Mouse (Mus musculus): ENCODE measurements at regions not wholly inside any gene's neighbourhood (a gene's known extent, or its start where the extent isn't known, plus 50 kb on each side); places are given as distances from the start of the nearest gene placed in this dataset.

- no peak for ATAC-seq (replicated peaks; ENCODE audit: low FRiP score)
- Histone ChIP-seq H3K4me2 (ENCODE audit: low read depth, low read length, severe bottlenecking) (no peak overlapping the region), H3K36me3 (ENCODE audit: control insufficient read depth, insufficient read depth, low read length) (no peaks in the 10 kb centered on the region), H3K4me1 (replicated peaks; ENCODE audit: control insufficient read depth, insufficient read depth, low read length) (no peaks in the 10 kb centered on the region), H3K9me3 (ENCODE audit: control insufficient read depth, low read length) (no peaks in the 10 kb centered on the region), H3K27ac (ENCODE audit: low read depth, low read length) (no peak overlapping the region), H3K27me3 (ENCODE audit: control insufficient read depth, insufficient read depth, low read length) (no peaks in the 10 kb centered on the region), H3K9ac (ENCODE audit: low read length) (no peak overlapping the region), H3K4me3 (ENCODE audit: low read depth, low read length) (no peak overlapping the region)
- 87% methylated on average over 3 of the region's 3 CpGs for WGBS
- DNase-seq (ENCODE audit: low spot score) = no peak
Observed at GRCm38 (mm10) chr12:73491370-73491769, 54.8 kb downstream of the Tmem30b start.

- no peak overlapping the region for H3K4me3 ChIP-seq (ENCODE audit: low read depth, low read length)
- ATAC-seq (replicated peaks; ENCODE audit: low FRiP score) = no peak
- no peaks in the 10 kb centered on the region for H3K9me3 ChIP-seq (ENCODE audit: control insufficient read depth, low read length)
- 89% methylated on average over 2 of the region's 2 CpGs for WGBS
- H3K9ac ChIP-seq (ENCODE audit: low read length) = no peak overlapping the region
- no peak overlapping the region for H3K27ac ChIP-seq (ENCODE audit: low read depth, low read length)
- H3K27me3 ChIP-seq (ENCODE audit: control insufficient read depth, insufficient read depth, low read length) = no peaks in the 10 kb centered on the region
- H3K36me3 ChIP-seq (ENCODE audit: control insufficient read depth, insufficient read depth, low read length) = no peaks in the 10 kb centered on the region
- H3K4me2 ChIP-seq (ENCODE audit: low read depth, low read length, severe bottlenecking) = no peak overlapping the region
- no peaks in the 10 kb centered on the region for H3K4me1 ChIP-seq (replicated peaks; ENCODE audit: control insufficient read depth, insufficient read depth, low read length)
- no peak for DNase-seq (ENCODE audit: low spot score)
Observed at GRCm38 (mm10) chr12:73482858-73483257, 63.3 kb downstream of the Tmem30b start.

GRCm38 (mm10) chr12:73482275-73482674 lies 63.9 kb downstream of the Tmem30b start:
- Histone ChIP-seq H3K9me3 (ENCODE audit: control insufficient read depth, low read length) (no peaks in the 10 kb centered on the region), H3K27ac (ENCODE audit: low read depth, low read length) (no peak overlapping the region), H3K9ac (ENCODE audit: low read length) (no peak overlapping the region), H3K4me3 (ENCODE audit: low read depth, low read length) (no peak overlapping the region), H3K27me3 (ENCODE audit: control insufficient read depth, insufficient read depth, low read length) (no peaks in the 10 kb centered on the region), H3K4me2 (ENCODE audit: low read depth, low read length, severe bottlenecking) (no peak overlapping the region), H3K4me1 (replicated peaks; ENCODE audit: control insufficient read depth, insufficient read depth, low read length) (no peaks in the 10 kb centered on the region), H3K36me3 (ENCODE audit: control insufficient read depth, insufficient read depth, low read length) (no peaks in the 10 kb centered on the region)
- ATAC-seq (replicated peaks; ENCODE audit: low FRiP score) (no peak), DNase-seq (ENCODE audit: low spot score) (no peak)
- WGBS = 92% methylated on average over 6 of the region's 6 CpGs

GRCm38 (mm10) chr12:73481705-73482104 lies 64.5 kb downstream of the Tmem30b start:
- 91% methylated on average over 3 of the region's 3 CpGs for WGBS
- no peaks in the 10 kb centered on the region for H3K27me3 ChIP-seq (ENCODE audit: control insufficient read depth, insufficient read depth, low read length)
- no peaks in the 10 kb centered on the region for H3K36me3 ChIP-seq (ENCODE audit: control insufficient read depth, insufficient read depth, low read length)
- ATAC-seq (replicated peaks; ENCODE audit: low FRiP score) (no peak), DNase-seq (ENCODE audit: low spot score) (no peak)
- no peaks in the 10 kb centered on the region for H3K4me1 ChIP-seq (replicated peaks; ENCODE audit: control insufficient read depth, insufficient read depth, low read length)
- H3K9ac ChIP-seq (ENCODE audit: low read length) = no peak overlapping the region
- H3K27ac ChIP-seq (ENCODE audit: low read depth, low read length) = no peak overlapping the region
- no peaks in the 10 kb centered on the region for H3K9me3 ChIP-seq (ENCODE audit: control insufficient read depth, low read length)
- H3K4me3 ChIP-seq (ENCODE audit: low read depth, low read length) = no peak overlapping the region
- H3K4me2 ChIP-seq (ENCODE audit: low read depth, low read length, severe bottlenecking) = no peak overlapping the region

- no peak overlapping the region for H3K9ac ChIP-seq (ENCODE audit: low read length)
- 92% methylated on average over 6 of the region's 6 CpGs for WGBS
Observed at GRCm38 (mm10) chr12:73481165-73481564, 65.0 kb downstream of the Tmem30b start.

GRCm38 (mm10) chr12:73480610-73480971 lies 65.6 kb downstream of the Tmem30b start:
- WGBS = 96% methylated on average over 6 of the region's 6 CpGs
- Histone ChIP-seq H3K4me1 (replicated peaks; ENCODE audit: control insufficient read depth, insufficient read depth, low read length) (no peaks in the 10 kb centered on the region), H3K36me3 (ENCODE audit: control insufficient read depth, insufficient read depth, low read length) (no peaks in the 10 kb centered on the region), H3K27me3 (ENCODE audit: control insufficient read depth, insufficient read depth, low read length) (no peaks in the 10 kb centered on the region), H3K4me3 (ENCODE audit: low read depth, low read length) (no peak overlapping the region), H3K9ac (ENCODE audit: low read length) (no peak overlapping the region), H3K9me3 (ENCODE audit: control insufficient read depth, low read length) (no peaks in the 10 kb centered on the region), H3K27ac (ENCODE audit: low read depth, low read length) (no peak overlapping the region), H3K4me2 (ENCODE audit: low read depth, low read length, severe bottlenecking) (no peak overlapping the region)
- no peak for ATAC-seq (replicated peaks; ENCODE audit: low FRiP score)
- DNase-seq (ENCODE audit: low spot score) = no peak

More at GRCm38 (mm10) chr12:73481165-73481564, 65.0 kb downstream of the Tmem30b start:
- H3K4me2 ChIP-seq (ENCODE audit: low read depth, low read length, severe bottlenecking) = no peak overlapping the region
- no peaks in the 10 kb centered on the region for H3K36me3 ChIP-seq (ENCODE audit: control insufficient read depth, insufficient read depth, low read length)
- H3K4me3 ChIP-seq (ENCODE audit: low read depth, low read length) = no peak overlapping the region
- no peak for ATAC-seq (replicated peaks; ENCODE audit: low FRiP score)
- H3K9me3 ChIP-seq (ENCODE audit: control insufficient read depth, low read length) = no peaks in the 10 kb centered on the region
- H3K27me3 ChIP-seq (ENCODE audit: control insufficient read depth, insufficient read depth, low read length) = no peaks in the 10 kb centered on the region
- DNase-seq (ENCODE audit: low spot score) = no peak
- H3K4me1 ChIP-seq (replicated peaks; ENCODE audit: control insufficient read depth, insufficient read depth, low read length) = no peaks in the 10 kb centered on the region
- H3K27ac ChIP-seq (ENCODE audit: low read depth, low read length) = no peak overlapping the region

- H3K27ac ChIP-seq (ENCODE audit: low read depth, low read length) = no peak overlapping the region
- no peak overlapping the region for H3K4me2 ChIP-seq (ENCODE audit: low read depth, low read length, severe bottlenecking)
- H3K4me1 ChIP-seq (replicated peaks; ENCODE audit: control insufficient read depth, insufficient read depth, low read length) = no peaks in the 10 kb centered on the region
- H3K9me3 ChIP-seq (ENCODE audit: control insufficient read depth, low read length) = no peaks in the 10 kb centered on the region
- H3K27me3 ChIP-seq (ENCODE audit: control insufficient read depth, insufficient read depth, low read length) = no peaks in the 10 kb centered on the region
- no peak overlapping the region for H3K9ac ChIP-seq (ENCODE audit: low read length)
- DNase-seq (ENCODE audit: low spot score) = no peak
- H3K36me3 ChIP-seq (ENCODE audit: control insufficient read depth, insufficient read depth, low read length) = no peaks in the 10 kb centered on the region
- no peak overlapping the region for H3K4me3 ChIP-seq (ENCODE audit: low read depth, low read length)
- no peak for ATAC-seq (replicated peaks; ENCODE audit: low FRiP score)
- 92% methylated on average over 15 of the region's 15 CpGs for WGBS
Observed at GRCm38 (mm10) chr12:73479932-73480609, 66.1 kb downstream of the Tmem30b start.

- Histone ChIP-seq H3K4me3 (ENCODE audit: low read depth, low read length) (no peak overlapping the region), H3K9me3 (ENCODE audit: control insufficient read depth, low read length) (no peaks in the 10 kb centered on the region), H3K27ac (ENCODE audit: low read depth, low read length) (no peak overlapping the region), H3K4me2 (ENCODE audit: low read depth, low read length, severe bottlenecking) (no peak overlapping the region), H3K9ac (ENCODE audit: low read length) (no peak overlapping the region), H3K4me1 (replicated peaks; ENCODE audit: control insufficient read depth, insufficient read depth, low read length) (no peaks in the 10 kb centered on the region), H3K27me3 (ENCODE audit: control insufficient read depth, insufficient read depth, low read length) (no peaks in the 10 kb centered on the region), H3K36me3 (ENCODE audit: control insufficient read depth, insufficient read depth, low read length) (no peaks in the 10 kb centered on the region)
- no peak for ATAC-seq (replicated peaks; ENCODE audit: low FRiP score)
- DNase-seq (ENCODE audit: low spot score) = no peak
- WGBS = 83% methylated on average over 4 of the region's 4 CpGs
Observed at GRCm38 (mm10) chr12:73478641-73479040, 67.6 kb downstream of the Tmem30b start.

GRCm38 (mm10) chr12:73476421-73476858 lies 69.8 kb downstream of the Tmem30b start:
- ATAC-seq (replicated peaks; ENCODE audit: low FRiP score) = no peak
- 15% methylated on average over 7 of the region's 7 CpGs for WGBS
- H3K36me3 ChIP-seq (ENCODE audit: control insufficient read depth, insufficient read depth, low read length) = no peaks in the 10 kb centered on the region
- no peak overlapping the region; the same call in 1 of the 2 replicates for H3K9ac ChIP-seq (ENCODE audit: low read length)
- no peak overlapping the region for H3K27ac ChIP-seq (ENCODE audit: low read depth, low read length)
- H3K9me3 ChIP-seq (ENCODE audit: control insufficient read depth, low read length) = no peaks in the 10 kb centered on the region
- no peak for DNase-seq (ENCODE audit: low spot score)
- H3K27me3 ChIP-seq (ENCODE audit: control insufficient read depth, insufficient read depth, low read length) = no peaks in the 10 kb centered on the region
- H3K4me2 ChIP-seq (ENCODE audit: low read depth, low read length, severe bottlenecking) = no peak overlapping the region
- H3K4me3 ChIP-seq (ENCODE audit: low read depth, low read length) = no peak overlapping the region
- H3K4me1 ChIP-seq (replicated peaks; ENCODE audit: control insufficient read depth, insufficient read depth, low read length) = no peaks in the 10 kb centered on the region
